Mouse (Mus musculus): ENCODE measurements around the gene Rem2.

The Rem2 gene

DNA sequence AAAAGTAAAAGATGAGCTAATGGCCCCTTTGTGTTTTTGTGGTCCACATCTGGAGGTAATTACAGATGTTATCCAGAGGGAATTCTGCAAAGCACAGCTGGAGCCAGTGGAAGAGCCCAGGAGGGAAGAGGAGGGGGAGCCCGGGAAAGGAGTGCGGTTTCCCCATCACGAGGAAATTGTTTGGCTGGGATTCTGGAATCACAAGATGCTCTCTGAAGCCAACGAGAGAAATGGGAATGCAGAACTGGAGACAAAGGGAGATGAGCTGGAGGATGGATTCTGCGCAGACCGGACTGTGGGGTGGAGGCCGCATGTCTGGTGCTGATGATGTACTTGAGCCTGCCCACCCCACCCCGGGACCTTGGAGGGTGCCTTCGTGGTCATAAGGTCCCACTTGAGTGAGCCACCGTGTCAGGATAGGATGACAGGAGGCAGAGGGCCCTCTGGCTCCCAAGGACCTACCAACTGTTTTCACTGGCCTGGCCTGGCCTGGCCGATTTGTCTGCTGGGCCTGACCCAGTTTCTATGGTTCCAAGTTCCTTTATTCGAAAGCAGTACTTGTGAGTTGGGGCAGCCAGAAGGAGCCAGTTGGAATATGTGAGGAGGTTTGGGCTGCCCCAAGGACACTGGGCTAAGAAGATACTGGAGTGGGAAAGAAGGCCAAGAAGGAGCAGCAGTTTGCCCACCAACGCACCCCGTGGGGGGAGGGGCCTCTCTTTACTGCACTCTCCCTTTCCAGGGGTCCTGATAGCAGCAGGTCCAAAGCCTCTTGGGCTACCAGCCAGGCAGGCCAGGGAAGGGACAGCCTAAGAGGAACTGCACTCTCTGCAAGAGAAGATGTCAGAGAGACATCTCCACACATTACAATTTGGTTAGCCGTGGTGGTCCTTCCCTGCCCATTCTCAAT lies 31.9 kb upstream of the Rem2 start:
- peak; percentile 47 to 49 for DNase-seq

DNA sequence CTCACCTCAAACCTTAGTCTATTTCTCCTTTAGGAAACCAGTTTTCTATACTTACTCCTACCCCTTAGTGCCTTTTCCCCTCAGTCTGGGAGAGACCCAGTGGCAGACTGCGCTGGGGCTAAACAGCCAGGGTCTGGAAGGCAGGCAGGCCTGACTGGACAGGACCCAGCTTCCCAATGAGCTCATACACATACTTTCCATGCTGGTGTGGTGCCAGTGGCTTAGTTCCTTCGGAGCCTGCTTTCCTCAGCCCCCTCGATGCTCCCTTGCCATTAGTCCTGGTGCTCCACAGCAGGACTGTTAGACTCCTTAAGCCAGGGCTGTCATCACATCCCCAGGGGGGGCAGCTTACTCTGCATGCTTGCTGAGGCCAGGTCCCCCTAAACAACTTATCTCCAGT lies 30.4 kb upstream of the Rem2 start:
- DNase-seq, result peak; percentile 41 to 48

GRCm38 (mm10) chr14:54453566-54453965 lies 22.3 kb upstream of the Rem2 start:
- no peak for DNase-seq

GRCm38 (mm10) chr14:54454669-54455528 lies 21.0 kb upstream of the Rem2 start:
- DNase-seq, result no peak

DNA sequence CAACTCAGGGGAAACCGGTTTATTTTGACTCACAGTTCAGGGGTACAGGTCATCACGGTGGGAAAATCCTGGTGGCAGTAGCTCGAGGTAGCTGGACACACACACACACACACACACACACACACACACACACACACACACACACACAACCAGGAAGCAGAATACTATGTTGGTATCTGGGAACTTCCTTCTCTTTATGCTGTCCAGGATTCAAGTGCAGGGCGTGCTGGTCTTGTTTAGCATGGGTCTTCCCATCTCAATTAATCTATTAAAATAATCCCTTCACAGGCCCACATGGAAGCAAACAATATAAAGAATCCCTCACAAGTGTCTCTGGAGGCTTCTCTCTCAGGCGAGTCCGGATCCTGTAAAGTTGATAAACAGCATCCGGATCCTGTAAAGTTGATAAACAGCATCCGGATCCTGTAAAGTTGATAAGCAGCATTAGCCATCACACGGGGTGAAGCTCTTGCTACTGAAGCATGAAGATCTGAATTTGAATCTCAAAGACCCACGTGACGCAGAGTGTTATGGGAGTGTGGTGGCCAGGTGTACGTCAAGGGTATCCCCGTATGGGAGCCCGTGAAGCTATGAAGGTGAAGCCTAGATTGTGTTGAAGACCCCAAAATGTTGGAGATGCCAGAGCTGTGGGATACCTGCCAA lies 17.9 kb upstream of the Rem2 start:
- DNase-seq, result no peak

GRCm38 (mm10) chr14:54462146-54462545 lies 13.8 kb upstream of the Rem2 start:
- DNase-seq, result no peak

DNA sequence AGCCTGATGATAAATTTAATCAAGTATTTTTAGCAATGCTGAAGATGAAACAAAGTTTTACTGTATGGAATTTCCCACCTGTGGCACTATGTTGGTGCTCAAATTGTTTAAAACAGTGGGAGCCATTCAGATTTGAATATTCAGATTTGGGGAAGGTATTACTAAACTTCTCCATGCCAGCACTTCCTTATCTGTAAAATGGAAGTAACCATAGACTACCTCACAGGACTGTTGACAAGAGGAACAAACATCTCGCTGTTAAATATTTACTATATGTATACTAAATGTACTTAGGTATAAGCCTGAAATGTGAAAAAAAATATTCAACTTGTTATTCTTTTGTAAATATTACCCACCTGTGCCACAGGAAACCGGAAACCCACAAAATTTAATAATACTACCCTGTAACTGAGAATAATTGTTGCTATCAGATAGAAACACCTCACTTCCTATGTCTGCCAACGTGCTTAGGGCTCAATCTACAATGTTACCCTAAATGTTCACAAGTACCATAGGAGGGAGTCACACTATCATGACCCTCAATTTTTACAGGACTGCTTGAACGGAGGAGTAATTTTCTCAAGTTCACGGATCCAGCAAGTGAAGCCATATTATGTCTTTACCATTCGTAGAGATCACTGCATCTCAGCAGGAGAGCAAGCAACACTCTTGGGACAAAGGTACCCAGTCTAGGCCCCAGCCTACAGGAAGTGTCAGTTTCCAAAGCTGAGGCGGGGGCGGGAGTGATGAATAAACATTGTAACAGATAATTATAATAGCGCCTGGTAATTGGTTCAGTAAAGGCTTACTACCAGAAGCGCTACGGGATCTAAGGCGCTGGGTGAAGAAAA lies 12.6 kb upstream of the Rem2 start:
- no peak for DNase-seq

DNA sequence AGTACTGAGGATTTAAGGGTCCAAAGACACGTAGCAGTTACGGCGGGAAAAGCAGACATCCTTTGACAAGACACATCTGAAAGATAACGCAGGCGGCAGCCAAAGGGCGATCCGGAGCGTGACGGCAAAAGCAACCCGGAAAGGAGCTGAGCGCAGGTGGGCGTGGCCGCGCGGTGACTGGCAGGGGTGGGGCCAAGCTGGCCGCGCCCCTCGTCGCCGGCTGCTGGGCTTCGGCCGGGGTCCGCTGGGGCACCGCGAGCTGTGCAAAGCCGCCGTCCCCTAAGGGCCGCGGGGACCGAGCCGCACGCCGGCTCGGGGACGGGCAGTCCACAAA lies 12.0 kb upstream of the Rem2 start, which contains the start of gene Lrp10:
Gene Lrp10, plus strand, starts transcription at position 179 of the 334 bp plus-strand sequence.
- DNase-seq, result peak; percentile 94 to 96

DNA sequence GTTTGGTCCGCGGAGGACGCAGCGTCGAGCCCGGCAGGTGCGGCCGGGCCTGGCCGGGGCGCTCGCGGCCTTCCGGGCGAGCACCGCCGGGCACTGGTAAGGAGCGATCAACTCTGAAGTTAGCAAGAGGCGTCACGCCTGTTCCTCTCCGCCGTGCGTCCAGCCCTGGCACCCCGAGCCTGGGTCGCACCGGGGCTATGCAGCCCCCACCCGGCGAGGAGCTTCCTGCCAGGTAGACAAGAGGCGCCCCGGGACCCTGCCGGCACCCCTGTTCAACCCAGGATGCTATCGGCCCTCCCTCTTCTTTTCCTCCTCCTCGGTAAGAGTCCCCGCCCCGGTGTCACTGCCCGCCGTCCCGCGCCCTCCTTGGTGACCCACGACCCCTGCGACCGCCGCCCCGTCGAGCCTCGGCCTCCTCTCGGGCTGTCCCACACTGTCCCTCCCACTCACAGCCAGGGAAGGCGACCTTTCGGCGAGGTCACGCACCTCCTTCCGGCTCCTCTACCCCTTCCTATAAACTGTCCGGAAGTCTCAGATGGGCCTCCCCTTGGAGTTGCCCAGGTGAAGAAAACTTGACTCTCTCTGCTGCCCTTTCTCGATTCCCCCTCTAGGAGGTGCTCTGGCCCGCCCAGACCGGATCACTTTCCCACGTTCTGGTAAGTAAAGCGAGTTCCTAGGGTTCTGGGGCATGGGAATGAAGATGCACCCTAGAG lies 11.5 kb upstream of the Rem2 start:
- peak; percentile 77 to 81 for DNase-seq

GRCm38 (mm10) chr14:54471467-54471866 lies 4.4 kb upstream of the Rem2 start:
- DNase-seq, result no peak

DNA sequence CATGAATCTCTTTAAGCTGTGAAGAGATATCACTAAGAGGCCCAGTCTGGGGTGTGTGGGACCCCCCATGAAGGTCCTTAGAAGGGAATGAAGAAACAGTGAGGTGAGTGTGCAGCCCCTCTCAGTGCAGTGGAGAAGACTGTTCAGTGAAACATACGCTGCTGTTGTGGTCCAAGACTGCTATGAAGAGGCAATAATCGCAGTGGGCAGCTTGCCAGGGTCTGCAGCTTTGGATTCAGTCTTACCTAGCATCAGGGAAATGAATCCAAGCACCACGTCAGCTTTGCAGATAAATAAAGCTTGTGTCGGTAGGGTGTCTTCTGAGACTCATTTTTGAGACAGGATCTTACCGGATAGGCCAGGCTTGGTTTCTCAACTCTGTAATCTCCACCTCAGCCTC lies 3.2 kb upstream of the Rem2 start:
- DNase-seq, result peak; percentile 92 to 93

DNA sequence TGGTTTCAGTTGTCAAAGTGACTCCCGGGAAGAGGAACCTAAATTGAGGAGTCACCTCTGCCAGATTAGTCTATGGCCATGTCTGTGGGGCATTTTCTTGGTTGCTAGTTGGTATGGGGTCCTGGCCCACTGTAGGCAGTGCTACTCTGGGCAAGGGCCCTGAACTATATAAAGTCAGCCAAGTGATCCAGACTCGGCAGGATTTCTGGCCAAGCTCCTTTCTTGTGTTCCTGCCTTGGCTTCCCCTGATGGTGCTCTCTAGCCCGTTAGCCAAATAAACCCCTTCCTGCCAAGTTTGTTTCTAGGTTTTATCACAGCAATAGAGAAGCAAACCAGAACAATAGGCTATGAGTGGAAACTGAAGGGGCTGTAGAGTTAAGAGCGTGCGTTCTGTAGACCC lies 1.2 kb upstream of the Rem2 start:
- DNase-seq, result peak; percentile 37 to 57

DNA sequence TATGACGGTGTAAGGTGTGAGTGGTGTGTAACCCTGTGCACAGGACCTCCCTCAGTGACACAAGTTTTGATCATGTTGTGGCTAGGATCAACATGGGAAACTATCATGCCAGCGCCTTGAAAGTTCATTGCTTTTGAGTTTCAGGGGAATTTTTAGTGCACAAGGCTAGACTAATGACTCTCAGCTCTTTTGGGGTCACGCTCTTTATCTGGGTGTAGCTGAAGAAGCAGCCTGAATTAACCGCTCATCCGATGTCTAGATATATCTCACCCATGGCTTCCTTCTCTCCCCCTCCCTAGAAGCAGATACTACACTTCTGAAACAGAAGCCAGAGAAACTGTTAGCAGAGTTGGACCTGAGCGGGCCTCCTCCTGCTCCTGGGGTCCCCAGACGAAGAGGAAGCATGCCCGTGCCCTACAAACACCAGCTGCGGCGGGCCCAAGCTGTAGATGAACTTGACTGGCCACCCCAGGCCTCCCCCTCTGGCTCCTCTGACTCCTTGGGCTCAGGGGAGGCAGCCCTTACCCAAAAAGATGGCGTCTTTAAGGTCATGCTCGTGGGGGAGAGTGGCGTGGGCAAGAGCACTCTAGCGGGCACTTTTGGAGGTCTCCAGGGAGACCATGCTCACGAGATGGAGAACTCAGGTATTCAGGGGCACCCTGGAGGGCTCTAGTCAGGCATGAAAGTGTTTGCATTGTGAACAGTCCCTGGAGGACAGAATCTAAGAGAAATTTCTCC lies 1.4 kb downstream of the Rem2 start:
- DNase-seq, result no peak

DNA sequence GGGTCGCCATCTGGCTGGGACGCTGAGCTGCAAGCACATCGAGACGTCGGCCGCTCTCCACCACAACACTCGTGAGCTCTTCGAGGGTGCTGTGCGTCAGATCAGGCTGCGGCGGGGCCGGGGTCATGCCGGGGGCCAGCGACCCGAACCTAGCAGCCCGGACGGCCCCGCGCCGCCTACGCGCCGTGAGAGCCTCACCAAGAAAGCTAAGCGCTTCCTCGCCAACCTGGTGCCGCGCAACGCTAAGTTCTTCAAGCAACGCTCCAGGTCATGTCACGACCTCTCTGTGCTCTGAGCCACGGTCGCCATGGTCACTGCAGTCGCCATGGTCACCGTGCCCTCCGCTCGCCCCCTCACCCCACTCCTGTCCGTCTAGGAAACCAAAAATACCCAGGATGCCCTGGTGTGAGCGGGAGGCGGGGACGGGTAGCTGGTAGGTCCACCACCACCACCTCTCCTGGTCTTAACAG lies 3.6 kb downstream of the Rem2 start:
- peak; percentile 59 to 65 for DNase-seq

DNA sequence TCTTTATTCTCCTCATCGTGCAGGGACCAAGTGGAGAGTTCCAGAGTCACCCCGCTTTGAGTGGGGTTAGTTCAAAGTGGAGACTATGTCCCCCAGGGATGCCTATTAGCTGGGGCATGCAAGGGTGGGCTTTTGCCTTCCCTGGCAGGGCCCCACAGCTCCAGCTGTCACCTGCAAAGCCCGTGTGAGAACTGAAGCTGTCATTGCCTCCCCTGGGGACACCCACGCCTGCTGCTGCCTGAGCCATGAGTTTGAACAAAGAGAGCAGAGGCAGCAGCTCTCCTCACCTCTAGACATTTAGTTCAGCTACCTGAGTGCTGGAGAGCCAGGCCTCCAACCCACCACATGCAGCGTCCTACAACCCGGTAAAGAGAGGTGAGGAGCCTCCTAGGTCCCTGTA lies 4.8 kb downstream of the Rem2 start:
- peak in 1 of 2 experiments; percentile 28 for DNase-seq

DNA sequence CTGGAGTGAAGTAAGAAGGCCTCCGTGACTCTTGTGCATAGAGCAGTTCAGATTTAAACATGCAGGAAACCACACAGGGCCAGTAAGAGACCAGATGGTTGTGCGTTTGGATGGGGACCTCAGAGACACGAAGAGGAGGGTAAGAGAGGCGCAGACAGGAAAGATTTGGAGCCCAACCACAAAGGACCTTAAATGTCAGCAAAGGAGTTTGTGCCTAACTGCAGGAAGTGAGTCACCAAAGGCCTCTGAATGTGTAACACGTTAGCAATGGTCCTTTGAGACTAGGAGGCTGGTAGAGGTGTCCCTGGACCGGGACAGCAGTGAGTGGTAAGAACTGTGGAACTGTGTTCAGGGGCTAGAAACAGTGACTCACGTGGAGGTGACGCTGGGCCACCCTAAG lies 5.5 kb downstream of the Rem2 start:
- no peak for DNase-seq

DNA sequence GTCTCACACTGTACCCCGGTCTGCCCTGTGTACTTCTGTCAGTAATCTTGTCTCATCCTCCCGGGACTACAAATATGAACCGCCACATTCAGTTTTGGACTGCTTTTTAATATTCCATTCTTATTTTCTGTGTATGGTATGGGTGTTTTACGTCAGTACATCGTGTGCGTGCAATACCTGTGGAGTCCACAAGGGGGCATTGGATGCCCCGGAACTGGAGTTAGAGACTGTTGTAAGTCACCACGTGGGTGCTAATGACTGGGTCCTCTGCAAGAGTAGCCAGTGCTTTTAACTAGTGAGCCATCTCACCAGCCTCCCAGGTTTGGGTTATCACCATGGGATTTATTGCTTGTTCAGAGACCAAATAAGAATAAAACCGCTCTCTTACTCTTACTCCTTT lies 6.6 kb downstream of the Rem2 start:
- peak; percentile 56 to 70 for DNase-seq

GRCm38 (mm10) chr14:54485899-54486298 lies 10.0 kb downstream of the Rem2 start:
- no peak for DNase-seq

DNA sequence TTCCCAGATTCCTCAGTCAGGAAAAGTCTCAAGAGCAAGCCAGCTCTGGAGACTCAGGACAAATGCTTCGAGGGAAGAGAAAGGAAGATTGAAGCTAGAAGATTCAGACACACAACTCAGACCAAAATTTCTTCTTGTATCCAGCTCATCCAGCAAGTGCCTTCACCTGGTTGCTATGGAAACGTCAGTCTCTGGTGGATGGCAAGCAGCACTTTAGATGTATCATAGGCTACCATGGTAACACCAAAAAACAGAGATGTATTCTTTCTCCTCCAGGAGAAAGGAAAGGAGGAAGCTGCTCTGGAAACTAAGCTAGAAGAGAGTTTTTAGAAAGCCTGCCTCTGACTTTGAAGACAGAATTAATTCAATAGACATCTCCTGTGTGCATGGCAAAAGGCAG lies 11.8 kb downstream of the Rem2 start:
- no peak for DNase-seq

- no peak for DNase-seq
These were observed 12.4 kb downstream of the Rem2 start for GRCm38 (mm10) chr14:54488350-54488749.

All from cerebellum, postnatal 10 days (tissue).